Mouse (Mus musculus) frontal cortex, postnatal 36 days (tissue): Measurements from ENCODE around the gene Akr1c19.
A peak's percentile ranks its signal among the peaks of the same experiment; 100 is the strongest.
"Not testable (repeated sequence)": the region's sequence is repeated elsewhere in the genome, so short reads cannot be mapped to it uniquely, and the experiment has no call there.

Experiments used
- DNase-seq, 2 experiments: peaks; one replicate each; pipeline ENCODE4 v3.0.0; 2022; ENCODE audit warnings: low spot score in 2 of 2

The Akr1c19 gene

GRCm38 (mm10) chr13:4228441-4228840, at the start of gene Akr1c19:
Gene Akr1c19 (plus strand): TSS chr13:4228700.
- DNase-seq = no peak

GRCm38 (mm10) chr13:4181321-4181720, 47.2 kb upstream of the Akr1c19 start:
- DNase-seq = not testable (repeated sequence)

- DNase-seq = no peak
These were observed 45.4 kb upstream of the Akr1c19 start for GRCm38 (mm10) chr13:4183116-4183515.

- not testable (repeated sequence) for DNase-seq
These were observed 41.7 kb upstream of the Akr1c19 start for GRCm38 (mm10) chr13:4186641-4187411.

- peak in 1 of 2 experiments; percentile 11 for DNase-seq
These were observed 40.3 kb upstream of the Akr1c19 start for GRCm38 (mm10) chr13:4188174-4188573.

- DNase-seq = no peak
These were observed 37.6 kb upstream of the Akr1c19 start, which contains the start of gene Akr1c13 for GRCm38 (mm10) chr13:4190904-4191303. Gene Akr1c13 (plus strand): TSS chr13:4191150.

- no peak for DNase-seq
These were observed 36.0 kb upstream of the Akr1c19 start for GRCm38 (mm10) chr13:4192511-4192910.

- no peak for DNase-seq
These were observed 22.2 kb upstream of the Akr1c19 start for GRCm38 (mm10) chr13:4206147-4206903.

- DNase-seq = no peak
These were observed 16.8 kb upstream of the Akr1c19 start for GRCm38 (mm10) chr13:4211560-4212299.

- DNase-seq = no peak
These were observed 16.2 kb upstream of the Akr1c19 start for GRCm38 (mm10) chr13:4212309-4212708.

- DNase-seq = not testable (repeated sequence)
These were observed 13.0 kb upstream of the Akr1c19 start for GRCm38 (mm10) chr13:4215496-4215895.

GRCm38 (mm10) chr13:4230841-4231623, 2.5 kb downstream of the Akr1c19 start:
- no peak for DNase-seq

- DNase-seq = no peak
These were observed 4.6 kb downstream of the Akr1c19 start for GRCm38 (mm10) chr13:4233135-4233534.

GRCm38 (mm10) chr13:4233536-4234172, 5.2 kb downstream of the Akr1c19 start:
- DNase-seq = no peak

- peak; percentile 2 to 4 for DNase-seq
These were observed 16.5 kb downstream of the Akr1c19 start for GRCm38 (mm10) chr13:4244861-4245559.

- DNase-seq = no peak
These were observed 20.8 kb downstream of the Akr1c19 start for GRCm38 (mm10) chr13:4249347-4249746.

- not testable (repeated sequence) for DNase-seq
These were observed 28.4 kb downstream of the Akr1c19 start for GRCm38 (mm10) chr13:4256894-4257293.

GRCm38 (mm10) chr13:4257349-4257748, 28.8 kb downstream of the Akr1c19 start:
- DNase-seq = no peak

GRCm38 (mm10) chr13:4264612-4265011, 36.1 kb downstream of the Akr1c19 start:
- no peak for DNase-seq

- no peak for DNase-seq
These were observed 36.5 kb downstream of the Akr1c19 start for GRCm38 (mm10) chr13:4265047-4265446.
